Mouse (Mus musculus): ENCODE results near the gene Ampd3. TPM values are rescaled to one million over a fixed set of nuclear protein-coding genes. Genes with fewer than 3 reads are reported as not detected.

Gene Ampd3
- polyA plus RNA-seq, 1 experiment from 2014 or later = 10.2 TPM

DNA sequence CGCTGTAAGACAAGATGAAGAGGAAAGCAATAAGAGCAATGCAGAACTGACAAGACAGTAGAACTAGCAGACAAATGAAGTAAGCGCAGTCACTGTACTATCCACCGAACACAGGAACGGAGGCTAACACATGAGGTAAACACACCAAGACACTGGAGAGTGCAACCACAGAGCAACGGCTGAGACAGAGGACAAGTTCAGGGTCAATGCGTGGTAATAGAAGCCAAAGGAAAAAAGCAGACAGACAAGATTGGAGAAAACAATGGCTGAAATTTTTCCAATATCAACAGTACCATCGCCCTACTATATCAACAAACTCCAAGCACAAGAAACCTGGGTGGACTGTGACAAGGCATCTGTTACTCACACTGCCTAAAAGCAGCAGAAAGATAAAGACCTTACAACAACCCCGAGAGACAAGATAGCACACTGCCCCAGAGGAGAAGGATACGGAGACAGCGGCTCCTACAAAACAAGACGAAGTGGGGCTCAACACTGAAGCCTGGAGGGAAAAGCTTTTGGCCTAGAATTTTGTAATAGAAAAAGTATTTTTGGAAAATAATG, 50.9 kb downstream of the Ampd3 start:
- Histone ChIP-seq H3K27me3 (ENCODE audit: control insufficient read depth, insufficient read depth, low read length) (no peaks in the 10 kb centered on the region), H3K36me3 (ENCODE audit: control insufficient read depth, insufficient read depth) (peaks cover 5% of the 10 kb centered on the region; the same call in 1 of the 2 replicates), H3K4me1 (ENCODE audit: control insufficient read depth, insufficient read depth, low read length) (peaks cover 38% of the 10 kb centered on the region), H3K4me3 (ENCODE audit: low read length) (no peak overlapping the region), H3K9ac (ENCODE audit: low read length) (no peak overlapping the region), H3K9me3 (replicated peaks; ENCODE audit: control insufficient read depth, low read length) (no peaks in the 10 kb centered on the region), H3K4me2 (ENCODE audit: low read depth, low read length) (no peak overlapping the region), H3K27ac (ENCODE audit: low read length) (no peak overlapping the region; the same call in 1 of the 2 replicates)
- 46% methylated on average over 11 of the region's 11 CpGs for WGBS
- ATAC-seq (replicated peaks; ENCODE audit: extremely low read depth, insufficient read depth, low FRiP score) = 0 out of 2 replicates have a peak, but pooled peaks have one; percentile 16

GRCm38 (mm10) chr7:110821068-110821467, 53.1 kb downstream of the Ampd3 start:
- H3K9ac ChIP-seq (ENCODE audit: low read length) = no peak overlapping the region
- no peak overlapping the region for H3K4me3 ChIP-seq (ENCODE audit: low read length)
- H3K27me3 ChIP-seq (ENCODE audit: control insufficient read depth, insufficient read depth, low read length) = no peaks in the 10 kb centered on the region
- H3K4me1 ChIP-seq (ENCODE audit: control insufficient read depth, insufficient read depth, low read length) = peaks cover 38% of the 10 kb centered on the region
- WGBS = 24% methylated on average over 5 of the region's 5 CpGs
- H3K9me3 ChIP-seq (replicated peaks; ENCODE audit: control insufficient read depth, low read length) = no peaks in the 10 kb centered on the region
- H3K4me2 ChIP-seq (ENCODE audit: low read depth, low read length) = no peak overlapping the region
- peak; percentile 42; the same call in 1 of the 2 replicates for ATAC-seq (replicated peaks; ENCODE audit: extremely low read depth, insufficient read depth, low FRiP score)
- H3K27ac ChIP-seq (ENCODE audit: low read length) = peak overlapping the region; percentile 71
- peaks cover 13% of the 10 kb centered on the region for H3K36me3 ChIP-seq (ENCODE audit: control insufficient read depth, insufficient read depth)

GRCm38 (mm10) chr7:110821653-110822052, 53.6 kb downstream of the Ampd3 start:
- Histone ChIP-seq H3K27ac (ENCODE audit: low read length) (peak overlapping the region; percentile 71), H3K4me2 (ENCODE audit: low read depth, low read length) (peak overlapping the region; percentile 4; the same call in 1 of the 2 replicates), H3K4me1 (ENCODE audit: control insufficient read depth, insufficient read depth, low read length) (peaks cover 38% of the 10 kb centered on the region), H3K4me3 (ENCODE audit: low read length) (no peak overlapping the region), H3K9ac (ENCODE audit: low read length) (no peak overlapping the region), H3K27me3 (ENCODE audit: control insufficient read depth, insufficient read depth, low read length) (no peaks in the 10 kb centered on the region), H3K9me3 (replicated peaks; ENCODE audit: control insufficient read depth, low read length) (no peaks in the 10 kb centered on the region), H3K36me3 (ENCODE audit: control insufficient read depth, insufficient read depth) (peaks cover 15% of the 10 kb centered on the region)
- WGBS = 11% methylated on average over 3 of the region's 3 CpGs
- peak; percentile 51; the same call in 1 of the 2 replicates for ATAC-seq (replicated peaks; ENCODE audit: extremely low read depth, insufficient read depth, low FRiP score)

- H3K36me3 ChIP-seq (ENCODE audit: control insufficient read depth, insufficient read depth) = peaks cover 18% of the 10 kb centered on the region
- H3K27me3 ChIP-seq (ENCODE audit: control insufficient read depth, insufficient read depth, low read length) = no peaks in the 10 kb centered on the region
- ATAC-seq (replicated peaks; ENCODE audit: extremely low read depth, insufficient read depth, low FRiP score) = no peak
- peak overlapping the region; percentile 71; the same call in 1 of the 2 replicates for H3K27ac ChIP-seq (ENCODE audit: low read length)
- H3K9me3 ChIP-seq (replicated peaks; ENCODE audit: control insufficient read depth, low read length) = no peaks in the 10 kb centered on the region
- H3K4me3 ChIP-seq (ENCODE audit: low read length) = no peak overlapping the region
- no peak overlapping the region for H3K9ac ChIP-seq (ENCODE audit: low read length)
- H3K4me1 ChIP-seq (ENCODE audit: control insufficient read depth, insufficient read depth, low read length) = peaks cover 38% of the 10 kb centered on the region
- peak overlapping the region; percentile 4; the same call in 1 of the 2 replicates for H3K4me2 ChIP-seq (ENCODE audit: low read depth, low read length)
- WGBS = 51% methylated on average over 4 of the region's 4 CpGs
These were observed 54.0 kb downstream of the Ampd3 start for GRCm38 (mm10) chr7:110822055-110822454.

DNA sequence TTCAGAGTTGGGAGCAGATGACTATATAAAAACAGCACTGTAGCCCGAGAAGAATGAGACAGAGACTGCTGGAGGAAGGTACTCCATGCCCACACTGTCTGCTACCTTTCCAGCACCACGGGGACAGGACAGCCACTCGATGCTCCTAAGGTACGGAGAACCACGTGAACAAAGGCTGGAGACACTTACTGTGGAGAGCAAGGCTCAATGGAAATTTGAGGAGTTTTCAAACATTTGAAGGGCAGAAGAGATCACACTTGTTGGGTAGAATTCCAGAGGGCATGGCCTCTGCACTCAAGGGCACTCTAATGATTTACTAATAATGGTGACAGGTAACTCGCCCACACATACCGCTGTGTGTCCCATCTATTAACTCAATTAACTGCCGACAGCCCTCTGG, 55.1 kb downstream of the Ampd3 start:
- WGBS = 72% methylated on average over 8 of the region's 8 CpGs
- Histone ChIP-seq H3K36me3 (ENCODE audit: control insufficient read depth, insufficient read depth) (peaks cover 22% of the 10 kb centered on the region), H3K4me2 (ENCODE audit: low read depth, low read length) (no peak overlapping the region), H3K4me1 (ENCODE audit: control insufficient read depth, insufficient read depth, low read length) (peaks cover 38% of the 10 kb centered on the region), H3K4me3 (ENCODE audit: low read length) (no peak overlapping the region), H3K27ac (ENCODE audit: low read length) (0 out of 2 replicates have a peak overlapping the region, but pooled peaks have one; percentile 10), H3K9me3 (replicated peaks; ENCODE audit: control insufficient read depth, low read length) (peaks cover 2% of the 10 kb centered on the region; the same call in 1 of the 2 replicates), H3K27me3 (ENCODE audit: control insufficient read depth, insufficient read depth, low read length) (no peaks in the 10 kb centered on the region), H3K9ac (ENCODE audit: low read length) (no peak overlapping the region)
- no peak for ATAC-seq (replicated peaks; ENCODE audit: extremely low read depth, insufficient read depth, low FRiP score)

DNA sequence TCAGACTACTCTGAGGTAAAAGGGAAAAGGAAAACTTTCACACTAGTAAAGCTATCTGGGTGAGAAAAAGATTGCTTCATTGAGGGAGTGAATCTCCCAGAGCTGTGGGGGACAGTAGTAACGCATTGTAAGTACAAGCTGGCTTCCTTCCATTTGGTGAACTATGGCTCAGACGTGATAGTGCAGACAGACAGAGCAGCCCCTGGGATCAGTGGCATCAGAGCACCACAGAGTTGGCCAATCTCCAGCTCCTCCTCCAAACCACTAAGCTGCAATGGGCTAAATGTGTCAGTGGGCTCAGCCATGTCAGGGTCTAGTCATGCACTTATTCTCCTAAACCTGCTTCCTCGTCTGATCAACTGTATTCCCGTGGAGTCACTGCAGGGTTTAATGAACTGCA, 55.6 kb downstream of the Ampd3 start:
- peaks cover 37% of the 10 kb centered on the region for H3K4me1 ChIP-seq (ENCODE audit: control insufficient read depth, insufficient read depth, low read length)
- H3K4me2 ChIP-seq (ENCODE audit: low read depth, low read length) = no peak overlapping the region
- H3K27ac ChIP-seq (ENCODE audit: low read length) = no peak overlapping the region
- no peak overlapping the region for H3K4me3 ChIP-seq (ENCODE audit: low read length)
- ATAC-seq (replicated peaks; ENCODE audit: extremely low read depth, insufficient read depth, low FRiP score) = no peak
- H3K9me3 ChIP-seq (replicated peaks; ENCODE audit: control insufficient read depth, low read length) = peaks cover 2% of the 10 kb centered on the region; the same call in 1 of the 2 replicates
- H3K9ac ChIP-seq (ENCODE audit: low read length) = no peak overlapping the region
- H3K36me3 ChIP-seq (ENCODE audit: control insufficient read depth, insufficient read depth) = peaks cover 24% of the 10 kb centered on the region
- H3K27me3 ChIP-seq (ENCODE audit: control insufficient read depth, insufficient read depth, low read length) = no peaks in the 10 kb centered on the region
- 40% methylated on average over 4 of the region's 4 CpGs for WGBS

DNA sequence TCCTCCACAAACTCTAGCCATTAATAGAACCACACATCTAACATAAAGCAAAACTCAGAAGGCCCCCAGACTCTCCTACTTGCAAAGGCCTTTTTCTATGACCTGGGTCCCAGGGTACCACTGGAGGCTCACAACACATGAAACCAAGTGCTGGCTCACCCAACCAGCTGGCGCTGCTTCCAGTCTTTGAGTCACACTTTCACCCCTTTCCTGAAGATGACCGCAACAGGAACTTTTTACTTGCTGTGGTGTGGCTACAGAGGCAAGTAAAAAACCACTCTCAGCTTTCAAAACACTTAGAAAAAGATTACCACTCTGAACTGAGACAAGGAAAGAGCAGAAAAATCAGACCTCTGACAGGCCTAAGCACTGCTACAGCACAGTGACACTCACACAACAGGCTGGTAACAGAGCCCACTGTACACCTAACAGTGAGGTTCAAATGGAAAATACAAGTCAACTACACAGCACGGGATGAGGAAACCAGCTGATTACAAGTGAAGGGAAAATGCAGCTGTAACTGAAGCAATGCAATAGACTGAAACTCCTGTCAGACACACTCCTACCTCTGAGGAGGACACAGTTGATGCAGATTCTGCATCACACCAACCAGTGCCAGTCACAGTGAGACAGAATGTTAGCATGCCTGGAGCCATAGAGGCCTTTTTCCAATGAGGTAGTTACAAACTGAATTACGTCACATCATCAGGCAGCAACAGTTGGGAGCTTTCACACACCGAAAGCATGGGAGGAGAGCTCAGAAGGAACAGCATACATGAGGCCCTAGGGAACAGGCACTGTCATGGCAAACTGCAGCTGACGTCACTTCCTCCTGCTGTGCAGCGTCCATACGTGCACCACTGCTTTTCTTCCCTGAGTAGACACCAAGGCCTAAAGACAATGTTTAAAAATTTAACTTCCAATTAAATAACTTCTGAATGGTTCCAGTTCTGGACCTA, 56.3 kb downstream of the Ampd3 start:
- WGBS = 77% methylated on average over 8 of the region's 8 CpGs
- no peak overlapping the region for H3K27ac ChIP-seq (ENCODE audit: low read length)
- H3K36me3 ChIP-seq (ENCODE audit: control insufficient read depth, insufficient read depth) = peaks cover 31% of the 10 kb centered on the region

GRCm38 (mm10) chr7:110833024-110833423, 65.0 kb downstream of the Ampd3 start:
- H3K9ac ChIP-seq (ENCODE audit: low read length) = no peak overlapping the region
- H3K4me2 ChIP-seq (ENCODE audit: low read depth, low read length) = no peak overlapping the region
- WGBS = 41% methylated on average over 1 of the region's 1 CpGs
- ATAC-seq (replicated peaks; ENCODE audit: extremely low read depth, insufficient read depth, low FRiP score) = no peak
- no peak overlapping the region for H3K4me3 ChIP-seq (ENCODE audit: low read length)
- H3K9me3 ChIP-seq (replicated peaks; ENCODE audit: control insufficient read depth, low read length) = no peaks in the 10 kb centered on the region
- H3K27me3 ChIP-seq (ENCODE audit: control insufficient read depth, insufficient read depth, low read length) = no peaks in the 10 kb centered on the region
- H3K36me3 ChIP-seq (ENCODE audit: control insufficient read depth, insufficient read depth) = peaks cover 23% of the 10 kb centered on the region
- H3K27ac ChIP-seq (ENCODE audit: low read length) = peak overlapping the region; percentile 14
- H3K4me1 ChIP-seq (ENCODE audit: control insufficient read depth, insufficient read depth, low read length) = peaks cover 8% of the 10 kb centered on the region

More for the DNA sequence above, 56.3 kb downstream of the Ampd3 start:
- H3K9me3 ChIP-seq (replicated peaks; ENCODE audit: control insufficient read depth, low read length) = peaks cover 2% of the 10 kb centered on the region; the same call in 1 of the 2 replicates
- H3K4me2 ChIP-seq (ENCODE audit: low read depth, low read length) = no peak overlapping the region
- ATAC-seq (replicated peaks; ENCODE audit: extremely low read depth, insufficient read depth, low FRiP score) = no peak
- no peaks in the 10 kb centered on the region for H3K27me3 ChIP-seq (ENCODE audit: control insufficient read depth, insufficient read depth, low read length)
- no peak overlapping the region for H3K4me3 ChIP-seq (ENCODE audit: low read length)
- no peak overlapping the region for H3K9ac ChIP-seq (ENCODE audit: low read length)
- peaks cover 31% of the 10 kb centered on the region for H3K4me1 ChIP-seq (ENCODE audit: control insufficient read depth, insufficient read depth, low read length)

GRCm38 (mm10) chr7:110834018-110834417, 66.0 kb downstream of the Ampd3 start:
- no peak for ATAC-seq (replicated peaks; ENCODE audit: extremely low read depth, insufficient read depth, low FRiP score)
- Histone ChIP-seq H3K27me3 (ENCODE audit: control insufficient read depth, insufficient read depth, low read length) (no peaks in the 10 kb centered on the region), H3K4me1 (ENCODE audit: control insufficient read depth, insufficient read depth, low read length) (peaks cover 8% of the 10 kb centered on the region), H3K9me3 (replicated peaks; ENCODE audit: control insufficient read depth, low read length) (no peaks in the 10 kb centered on the region), H3K27ac (ENCODE audit: low read length) (no peak overlapping the region), H3K36me3 (ENCODE audit: control insufficient read depth, insufficient read depth) (peaks cover 17% of the 10 kb centered on the region), H3K4me2 (ENCODE audit: low read depth, low read length) (no peak overlapping the region), H3K9ac (ENCODE audit: low read length) (no peak overlapping the region), H3K4me3 (ENCODE audit: low read length) (no peak overlapping the region)
- WGBS = 87% methylated on average over 1 of the region's 1 CpGs
